Mouse (Mus musculus): ENCODE data around the gene Ap2m1.
"Not testable (repeated sequence)": the region's sequence is repeated elsewhere in the genome, so short reads cannot be mapped to it uniquely, and the experiment has no call there.

Gene Ap2m1

DNA sequence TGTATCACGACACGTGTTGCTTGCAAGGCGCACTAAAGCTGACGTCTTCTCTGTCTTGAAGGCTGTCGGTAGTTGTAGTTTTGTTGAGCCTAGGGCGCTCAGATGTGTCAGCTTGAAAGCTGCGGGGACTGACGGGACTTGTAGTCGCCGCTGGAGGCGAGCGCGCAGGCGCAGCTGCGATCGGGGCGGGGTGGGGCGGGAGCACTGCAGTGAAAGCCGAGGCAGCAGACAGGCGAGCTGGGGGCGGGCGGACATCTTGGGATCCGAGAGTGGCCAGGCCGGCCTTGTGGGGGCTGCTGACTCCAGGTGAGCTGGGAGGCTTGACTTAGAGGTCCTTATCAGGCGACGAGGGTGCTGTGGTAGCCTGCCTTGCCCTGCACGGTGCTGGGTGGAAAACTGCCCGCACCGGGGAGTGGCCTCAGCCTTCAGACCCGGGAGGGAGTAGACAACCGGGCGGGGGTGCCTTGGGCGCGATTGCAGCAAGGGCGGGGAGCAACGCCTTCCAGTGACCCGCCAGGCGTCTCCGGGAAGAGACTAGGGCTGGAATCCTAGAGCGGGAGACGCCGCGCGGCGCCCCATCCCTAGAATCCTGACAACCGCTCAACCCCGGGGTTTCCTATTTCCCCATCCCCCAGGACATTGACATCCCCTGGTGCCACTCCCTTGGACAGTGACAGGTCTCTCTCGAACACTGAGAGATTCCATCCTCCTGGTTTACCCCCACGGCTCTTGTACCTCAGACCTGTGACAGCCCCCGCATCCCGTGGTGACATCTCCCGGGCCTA lies at the start of gene Ap2m1:
Gene Ap2m1 (plus strand): TSS at position 183 of the 785 bp plus-strand sequence.
- peak; percentile 94 to 97 for DNase-seq

DNA sequence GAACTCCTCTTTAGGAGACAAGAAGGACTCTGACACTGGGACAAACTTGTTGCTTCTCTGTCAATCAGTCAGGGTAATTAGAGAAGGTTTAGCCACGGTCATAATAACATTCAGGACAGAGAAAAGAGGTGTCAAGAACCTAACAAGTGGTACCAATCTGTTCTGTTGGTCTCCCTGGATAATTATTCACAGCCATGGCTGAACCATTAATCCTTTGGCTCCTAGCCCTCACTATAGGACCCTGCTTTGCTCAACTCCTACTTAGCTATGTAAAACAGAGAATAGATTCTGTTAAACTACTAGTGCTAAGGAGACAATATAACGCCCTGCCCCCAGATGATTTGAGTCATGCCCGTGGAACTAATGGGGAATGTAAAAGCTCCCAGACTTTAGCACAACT lies 49.2 kb upstream of the Ap2m1 start:
- no peak for DNase-seq

DNA sequence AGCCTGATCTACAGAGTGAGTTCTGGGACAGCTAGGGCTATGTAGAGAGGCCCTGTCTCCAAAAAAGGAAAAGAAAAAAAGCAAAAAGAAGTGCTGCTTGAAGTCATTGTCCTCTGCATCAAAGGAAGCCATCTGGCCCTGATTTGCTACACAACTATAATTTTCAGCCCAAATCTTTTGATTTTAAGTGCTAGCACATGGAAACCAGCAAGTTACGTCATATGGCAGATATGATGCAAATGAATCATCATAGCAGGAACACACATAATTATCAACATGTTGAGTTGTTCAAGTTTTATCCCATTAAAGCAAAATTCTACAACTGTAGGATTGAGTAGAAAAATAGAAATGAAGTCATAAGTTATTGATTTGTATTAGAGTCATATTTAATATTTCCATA lies 47.1 kb upstream of the Ap2m1 start:
- no peak for DNase-seq

DNA sequence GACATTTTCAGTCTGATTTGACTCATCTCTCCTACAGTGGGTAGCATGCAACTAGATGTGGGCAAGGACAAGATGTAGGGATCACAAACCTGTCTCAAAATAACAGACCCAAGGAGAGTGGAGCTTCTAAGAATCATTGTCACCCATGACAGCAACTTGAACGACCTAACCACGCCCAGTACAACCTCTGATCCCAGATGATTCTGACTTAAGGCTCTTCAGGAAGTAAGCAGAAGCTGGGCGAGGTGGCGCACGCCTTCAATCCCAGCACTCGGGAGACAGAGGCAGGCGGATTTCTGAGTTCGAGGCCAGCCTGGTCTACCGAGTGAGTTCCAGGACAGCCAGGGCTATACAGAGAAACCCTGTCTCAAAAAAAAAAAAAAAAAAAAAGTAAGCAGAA lies 46.5 kb upstream of the Ap2m1 start:
- not testable (repeated sequence) for DNase-seq

DNA sequence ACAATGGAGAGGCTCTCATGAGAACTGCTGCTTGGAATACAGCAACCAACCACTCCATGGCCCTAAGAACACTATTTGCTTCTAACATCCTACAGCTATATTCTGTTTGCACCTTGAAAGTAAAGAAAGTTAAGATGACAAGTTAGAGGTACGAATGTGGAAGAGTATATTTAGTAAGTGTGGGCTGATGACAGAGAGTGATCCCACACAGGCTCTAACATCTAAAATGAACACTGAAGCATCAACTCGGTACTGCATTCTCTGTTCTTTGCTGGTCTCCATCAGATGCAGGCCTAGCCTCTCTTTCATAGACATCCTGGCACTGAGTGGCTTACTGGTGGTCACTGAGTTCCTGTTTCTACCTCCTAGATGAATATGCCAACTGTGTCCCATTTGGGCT lies 46.0 kb upstream of the Ap2m1 start:
- no peak for DNase-seq

DNA sequence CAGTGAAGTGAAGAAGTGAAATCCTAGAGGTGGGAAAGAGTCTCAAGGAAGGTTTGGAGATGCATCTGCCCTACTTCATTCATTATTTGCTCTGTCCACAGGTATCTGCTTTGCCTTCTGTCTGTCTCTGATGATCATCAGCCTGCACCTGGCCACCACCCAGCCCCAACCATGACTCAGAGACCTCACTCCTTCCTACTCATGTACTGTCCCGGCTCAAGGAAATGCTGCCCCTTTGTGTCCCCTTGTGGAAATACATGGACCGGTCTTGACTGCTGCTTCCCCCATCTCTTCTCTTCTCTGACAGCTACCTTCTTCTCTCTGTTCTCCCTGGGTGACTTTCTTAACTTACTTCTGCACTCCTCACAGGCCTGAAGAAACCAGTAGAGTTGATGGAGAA lies 44.7 kb upstream of the Ap2m1 start:
- DNase-seq, result peak in 1 of 2 experiments; percentile 21

DNA sequence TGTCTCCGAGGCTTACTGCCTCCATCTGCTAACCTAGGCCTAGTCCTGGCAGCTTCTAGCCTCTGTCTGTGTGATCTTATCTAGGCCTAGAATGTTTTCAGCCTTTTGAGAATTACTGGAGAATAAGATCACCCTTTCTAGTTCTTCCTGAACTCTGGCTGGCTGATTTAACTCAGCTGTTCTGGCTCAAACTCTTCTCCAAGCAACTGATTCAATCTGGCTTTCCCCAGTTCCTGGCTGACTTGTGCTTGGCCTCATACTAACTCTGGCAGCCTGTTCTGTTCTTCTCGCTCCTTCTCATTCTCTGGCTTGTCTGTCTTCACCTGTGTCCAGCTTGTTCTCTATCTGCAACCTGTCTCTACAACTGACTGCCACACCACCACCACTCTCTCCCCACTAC lies 44.0 kb upstream of the Ap2m1 start:
- no peak for DNase-seq

DNA sequence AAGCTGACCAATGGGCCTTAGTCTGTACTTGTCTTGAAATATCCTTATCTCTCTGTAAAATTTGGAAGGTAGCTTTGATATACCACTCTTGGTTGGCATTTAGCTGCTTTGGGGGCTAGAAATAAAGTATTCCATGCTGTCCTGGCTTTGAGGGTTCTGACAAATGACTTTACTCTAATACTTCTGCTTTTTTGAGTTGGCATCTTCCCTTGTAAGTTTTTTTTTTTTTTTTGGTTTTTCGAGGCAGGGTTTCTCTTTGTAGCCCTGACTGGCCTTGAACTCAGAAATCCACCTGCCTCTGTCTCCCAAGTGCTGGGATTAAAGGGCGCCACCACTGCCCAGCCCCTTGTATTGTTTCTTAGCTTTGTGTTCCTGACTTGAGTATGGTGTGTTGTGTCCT lies 41.8 kb upstream of the Ap2m1 start:
- no peak for DNase-seq

DNA sequence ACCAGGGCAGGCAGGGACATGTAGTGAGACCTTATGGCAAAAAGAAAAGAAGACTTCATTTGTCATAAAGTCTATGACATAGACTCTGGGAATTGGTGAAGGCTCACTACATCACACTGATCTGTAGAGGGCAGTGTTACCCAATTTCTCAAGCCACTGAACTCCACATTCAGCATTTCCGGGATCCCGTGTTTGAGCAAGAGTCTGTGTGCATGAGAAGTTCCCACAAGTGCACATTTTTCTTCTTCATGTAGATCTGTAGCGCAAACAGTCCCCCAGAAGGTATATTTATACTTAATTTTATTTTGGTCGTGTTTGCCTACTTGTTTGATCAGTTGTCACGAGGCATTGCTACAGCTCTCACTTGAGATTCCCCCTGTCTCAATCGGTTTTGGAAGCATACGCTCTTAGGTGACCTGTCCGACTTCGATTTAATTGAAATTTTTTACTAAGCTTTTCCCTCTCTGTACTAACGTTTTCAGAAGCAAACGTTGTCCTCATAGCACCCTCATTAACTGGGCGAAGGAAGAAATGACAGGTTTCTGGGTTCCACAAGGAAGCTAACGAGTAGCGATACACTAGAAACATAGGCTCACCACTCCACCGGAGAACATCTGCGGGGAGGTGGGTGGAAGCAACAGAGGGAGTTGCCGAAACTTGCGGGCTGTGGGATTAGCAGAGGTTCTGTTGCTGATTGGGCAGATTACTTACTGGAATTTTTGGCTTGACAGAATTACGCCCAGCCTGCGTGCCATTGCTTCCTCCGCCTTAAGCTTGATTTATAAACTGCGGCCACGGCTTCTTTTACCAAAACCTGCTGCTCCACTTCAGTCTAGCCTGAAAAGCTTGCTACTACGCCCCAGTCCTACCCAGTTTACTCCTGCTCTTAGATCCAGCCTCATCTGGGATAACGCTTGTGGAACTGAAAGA lies 38.3 kb upstream of the Ap2m1 start:
- peak; percentile 68 to 79 for DNase-seq

DNA sequence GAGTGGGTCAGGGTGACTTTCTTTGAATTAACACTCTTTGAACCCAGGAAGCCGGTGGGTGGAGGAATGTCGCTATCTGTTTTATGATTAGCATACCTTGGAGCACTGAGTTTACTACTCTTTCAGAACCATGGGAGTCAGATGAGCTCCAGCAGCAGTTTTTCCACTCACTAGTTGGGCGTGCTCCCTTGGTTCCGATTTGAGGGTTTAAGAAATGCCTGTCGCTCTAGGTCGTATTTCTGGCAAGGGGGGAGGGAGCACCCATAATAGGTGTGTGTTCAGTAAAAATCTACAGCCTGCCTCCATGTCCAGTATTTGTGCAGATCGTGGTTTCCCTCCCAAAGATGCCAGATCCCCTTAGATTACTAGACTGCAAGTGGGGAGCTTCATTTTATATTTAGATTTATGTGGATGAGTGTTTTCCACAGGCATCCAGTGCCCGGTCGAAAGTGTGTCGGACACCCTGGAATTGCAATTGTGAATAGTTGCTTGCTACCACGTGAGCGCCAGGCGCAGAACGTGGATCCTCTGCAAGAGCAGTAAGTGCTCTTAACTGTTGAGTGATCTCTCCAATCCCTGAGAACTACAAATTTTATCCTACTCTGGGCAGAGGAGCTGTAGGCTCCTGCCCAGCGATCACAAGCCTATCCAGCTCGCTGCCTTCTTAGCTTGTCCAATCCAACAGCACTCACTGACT lies 37.1 kb upstream of the Ap2m1 start:
- DNase-seq, result no peak

DNA sequence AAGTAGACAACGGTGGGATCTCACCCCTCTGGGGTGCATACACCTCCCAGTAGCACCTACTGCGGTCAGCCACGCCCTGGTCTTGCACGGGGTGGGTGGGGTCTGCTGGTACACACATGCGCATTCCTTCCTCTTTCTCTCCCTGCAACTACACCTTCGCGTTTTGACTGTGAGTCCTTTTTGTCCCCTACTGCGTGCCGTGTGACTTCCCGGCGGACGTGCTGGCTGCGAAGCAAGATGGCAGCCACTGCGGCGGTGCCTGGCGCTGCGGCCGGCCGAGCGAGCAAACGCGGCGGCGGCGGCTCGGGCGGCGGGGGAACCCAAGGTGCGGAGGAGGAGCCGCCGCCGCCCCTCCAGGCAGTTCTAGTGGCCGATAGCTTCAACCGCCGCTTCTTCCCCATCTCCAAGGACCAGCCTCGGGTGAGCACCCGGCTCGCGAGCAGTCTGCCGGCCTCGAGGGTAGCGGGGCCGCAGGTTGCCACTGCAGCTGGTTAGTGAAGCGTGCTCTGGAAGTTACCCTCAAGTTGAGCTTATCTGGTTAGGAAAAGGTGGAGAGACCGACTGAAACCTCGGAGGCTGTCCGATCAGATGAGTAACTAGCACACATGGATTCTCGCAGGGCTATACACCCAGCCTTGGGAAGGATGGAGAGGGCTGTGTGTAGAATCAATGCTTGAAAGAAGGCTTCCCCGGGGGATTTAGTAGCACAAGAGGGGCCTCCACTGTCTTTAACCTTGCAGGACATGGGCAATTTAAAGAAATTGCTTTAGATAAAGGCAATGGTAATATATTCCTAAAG lies 36.4 kb upstream of the Ap2m1 start, which contains the start of gene Eif2b5:
Gene Eif2b5 (plus strand): TSS at position 141 of the 799 bp plus-strand sequence.
- DNase-seq, result peak; percentile 91 to 95

DNA sequence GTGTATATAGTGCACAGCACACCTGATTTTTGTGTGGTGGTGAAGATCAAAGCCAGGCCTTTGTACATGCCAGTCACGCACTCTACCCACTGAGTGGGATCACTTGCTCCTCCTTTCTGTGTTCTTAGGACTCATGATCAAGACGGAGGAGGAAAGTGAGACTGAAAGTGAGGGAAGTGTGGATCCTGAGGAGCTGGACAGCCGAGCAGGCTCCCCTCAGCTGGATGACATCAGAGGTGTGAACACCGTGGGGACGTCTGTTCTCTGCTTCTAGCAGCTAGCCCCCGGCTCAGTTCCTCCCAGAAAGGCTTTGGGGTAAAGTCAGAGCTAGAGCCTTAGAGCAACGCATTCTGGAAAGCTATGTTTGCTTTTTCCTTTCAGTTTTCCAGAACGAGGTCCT lies 29.3 kb upstream of the Ap2m1 start:
- DNase-seq, result no peak

DNA sequence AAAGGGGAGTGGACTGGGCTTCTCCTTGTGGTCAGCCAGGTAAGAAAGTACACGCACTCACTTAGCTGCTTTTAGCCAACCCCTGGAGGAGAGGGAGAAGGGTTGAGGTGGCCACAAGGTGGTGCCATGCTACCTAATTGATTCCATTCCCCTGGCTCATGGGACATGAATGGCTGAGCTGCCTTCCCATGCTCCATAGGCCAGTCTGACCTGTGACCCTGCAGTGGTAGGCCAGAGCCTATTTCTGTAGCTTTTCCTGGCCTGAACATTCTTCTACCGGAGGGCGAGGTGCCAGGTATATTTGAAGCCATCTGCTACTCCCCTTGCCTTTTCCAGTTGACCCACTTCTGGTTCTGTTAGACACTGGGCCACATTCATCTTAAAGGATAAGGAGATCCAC lies 25.9 kb upstream of the Ap2m1 start:
- peak; percentile 68 to 72 for DNase-seq

DNA sequence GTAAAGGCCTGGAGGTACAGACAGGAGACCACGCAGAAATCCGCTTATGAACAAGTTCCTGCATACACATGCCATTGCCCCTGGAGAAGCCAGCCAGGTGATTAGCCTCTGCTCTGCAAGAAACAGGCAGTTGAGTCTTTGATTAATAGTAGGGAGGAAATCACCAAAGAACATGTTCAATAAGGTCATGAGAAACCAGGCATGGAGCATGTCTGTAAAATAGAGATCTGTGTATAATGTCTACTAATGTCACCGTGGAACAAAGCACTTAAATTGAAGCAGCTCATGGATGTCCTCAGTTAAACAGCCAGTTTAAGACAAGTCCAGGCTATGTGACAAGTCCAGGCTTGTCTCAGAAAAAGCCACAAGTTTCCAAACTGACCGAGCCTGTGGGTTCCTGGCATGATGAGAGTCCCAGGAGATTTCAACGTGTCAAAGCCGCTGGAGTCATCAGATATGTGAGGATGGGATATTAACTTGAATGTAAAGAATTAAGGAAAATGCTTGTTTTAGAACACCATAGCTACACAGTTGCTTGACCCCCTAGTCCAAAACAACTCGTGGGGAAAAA lies 23.9 kb upstream of the Ap2m1 start:
- no peak for DNase-seq

DNA sequence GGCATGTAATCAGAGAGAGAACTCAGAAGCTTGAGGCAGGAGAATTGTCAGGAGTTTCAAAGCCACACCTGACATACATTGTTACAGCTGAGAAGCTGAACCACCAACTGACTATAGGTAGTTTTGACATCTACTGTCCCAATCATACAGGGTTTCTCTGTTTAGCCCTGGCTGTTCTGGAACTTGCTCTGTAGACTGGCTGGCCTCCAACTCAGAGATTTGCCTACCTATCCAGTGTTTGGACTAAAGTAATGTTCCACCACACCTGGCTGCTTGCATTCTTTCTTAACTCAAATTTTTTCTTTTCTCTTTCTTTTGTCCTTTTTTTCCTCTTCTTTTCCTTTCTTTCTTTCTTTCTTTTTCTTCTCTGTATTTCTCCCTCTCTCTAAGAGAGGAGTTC lies 19.2 kb upstream of the Ap2m1 start:
- peak in 1 of 2 experiments; percentile 35 for DNase-seq

DNA sequence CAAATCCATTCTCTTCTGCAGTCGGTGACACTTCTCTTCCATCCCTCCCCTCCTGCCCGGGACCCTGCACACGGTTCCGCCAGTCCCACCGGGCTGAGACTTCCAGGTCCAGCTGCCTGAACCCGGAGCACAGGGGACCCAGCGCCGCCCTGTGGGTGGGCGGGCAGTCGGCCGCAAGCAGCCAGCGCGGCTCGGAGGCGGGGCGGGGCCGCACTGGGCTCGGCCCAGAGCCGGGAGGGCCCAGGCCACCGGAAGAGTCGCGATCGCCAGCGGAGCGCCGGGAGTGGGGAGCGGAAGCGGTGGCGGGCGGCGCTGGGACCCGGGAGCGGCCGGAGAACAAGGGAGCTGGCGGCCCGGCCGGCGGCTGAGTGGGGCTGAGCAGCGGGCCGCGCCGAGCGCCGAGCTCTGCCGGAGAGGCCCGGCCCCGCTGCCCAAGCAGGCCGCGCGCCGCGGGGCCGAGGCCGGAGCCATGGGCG lies 18.5 kb upstream of the Ap2m1 start, which contains the start of gene Dvl3:
Gene Dvl3 (plus strand): TSS at position 257 of the 476 bp plus-strand sequence.
- DNase-seq, result peak; percentile 93 to 96

DNA sequence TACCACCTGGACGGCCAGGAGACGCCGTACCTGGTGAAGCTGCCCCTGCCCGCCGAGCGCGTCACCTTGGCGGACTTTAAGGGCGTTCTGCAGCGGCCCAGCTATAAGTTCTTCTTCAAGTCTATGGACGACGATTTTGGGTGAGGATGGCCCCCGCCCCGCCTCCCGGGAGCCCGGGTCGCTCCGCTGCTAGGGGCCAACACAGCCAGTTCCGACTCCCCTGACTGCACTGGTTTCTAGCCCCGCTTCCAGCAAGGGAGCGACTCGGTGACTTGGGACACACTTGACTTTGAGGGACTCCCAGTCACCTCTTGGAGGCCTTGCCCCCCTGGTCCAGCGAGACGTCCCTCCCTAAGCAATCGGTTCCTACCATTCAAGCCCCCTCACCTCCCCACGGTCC lies 18.1 kb upstream of the Ap2m1 start:
- DNase-seq, result no peak

DNA sequence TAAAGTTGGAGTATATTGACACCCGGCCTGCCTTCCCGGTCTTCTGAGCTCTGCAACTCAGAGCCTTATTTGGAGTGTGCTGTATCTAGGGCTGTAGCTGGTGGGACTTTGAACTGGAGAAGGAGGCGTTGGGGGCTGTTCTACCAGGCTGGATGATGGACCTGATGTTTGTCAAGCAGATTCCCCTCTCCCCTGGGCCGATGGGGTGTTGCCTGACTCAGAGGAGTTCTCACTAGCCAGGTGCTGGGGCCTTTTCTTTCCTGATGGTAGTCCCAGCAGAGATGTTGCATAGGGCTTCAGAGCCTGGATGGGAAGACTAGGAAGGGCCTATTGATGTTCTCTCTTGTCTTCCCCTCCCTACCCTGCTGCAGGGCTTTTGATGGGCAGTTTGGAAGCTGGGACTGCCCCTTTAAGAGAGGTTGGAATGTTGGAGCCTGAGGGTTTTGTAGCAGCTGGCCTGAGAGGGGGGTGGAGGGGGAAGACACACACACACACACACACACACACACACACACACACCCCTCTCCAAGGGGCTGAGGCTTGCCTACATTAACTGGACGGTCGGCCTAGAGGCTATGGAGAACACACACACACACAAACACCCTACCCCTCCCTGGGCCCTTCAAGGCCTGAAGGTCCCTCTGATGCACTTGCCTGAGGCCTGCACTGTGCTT lies 17.4 kb upstream of the Ap2m1 start:
- peak; percentile 74 to 79 for DNase-seq

DNA sequence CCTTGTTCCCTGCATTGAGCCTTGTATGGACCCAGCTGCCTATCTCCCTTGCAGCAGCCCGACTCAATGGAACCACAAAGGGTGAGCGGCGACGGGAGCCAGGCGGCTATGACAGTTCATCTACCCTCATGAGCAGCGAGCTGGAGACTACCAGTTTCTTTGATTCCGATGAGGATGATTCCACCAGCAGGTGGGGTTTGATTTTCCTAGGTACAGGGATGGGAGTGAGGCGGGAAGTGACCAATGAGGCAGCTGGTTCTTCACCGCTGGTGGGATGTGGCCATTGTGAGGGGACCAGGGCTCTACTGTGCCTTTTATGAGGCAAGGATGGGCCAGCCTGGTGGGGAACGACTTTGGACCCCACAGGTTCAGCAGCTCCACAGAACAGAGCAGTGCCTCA lies 11.4 kb upstream of the Ap2m1 start:
- DNase-seq, result no peak

DNA sequence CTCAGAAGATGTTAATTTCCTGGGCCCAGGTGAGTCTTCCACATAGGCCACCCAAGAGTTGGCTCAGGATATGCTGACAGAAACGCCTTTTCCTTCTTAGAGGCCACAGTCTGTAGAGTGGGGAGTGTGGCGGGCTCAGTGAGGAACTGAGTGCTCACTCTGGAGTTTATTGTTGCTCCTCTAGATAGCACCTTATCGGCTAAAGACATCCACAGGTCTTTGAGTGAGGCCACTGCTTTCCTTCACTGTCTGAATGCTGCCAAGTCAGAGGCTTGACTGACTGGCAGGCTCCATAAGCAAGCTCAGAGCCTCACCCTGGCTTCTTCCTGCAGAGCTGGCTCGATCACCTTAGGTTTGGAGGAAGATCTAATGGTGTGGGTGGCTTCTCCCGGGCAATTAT lies 6.5 kb upstream of the Ap2m1 start:
- DNase-seq, result no peak

DNA sequence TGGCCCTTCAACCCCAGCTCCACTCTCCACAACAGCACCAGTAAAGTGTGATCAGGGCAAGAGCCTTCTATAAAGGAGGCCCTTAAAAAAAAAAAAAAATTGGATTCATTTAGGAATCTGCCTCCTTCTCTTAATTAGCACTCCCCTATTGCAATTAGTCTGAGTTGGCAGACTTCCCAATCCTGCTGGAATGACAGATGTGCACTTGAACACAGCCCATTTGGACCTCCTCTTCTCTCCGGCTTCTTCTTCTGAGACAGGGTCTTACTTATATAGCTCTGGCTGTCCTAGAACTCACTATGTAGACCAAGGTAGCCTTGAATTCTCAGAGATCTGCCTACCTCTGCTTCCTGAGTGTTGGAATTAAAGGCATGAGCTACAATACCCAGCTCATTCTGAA lies 5.9 kb upstream of the Ap2m1 start:
- peak; percentile 64 to 71 for DNase-seq

Data from cerebellum, postnatal 10 days (tissue).